Mouse (Mus musculus): Measurements from ENCODE around the gene Stox1.

Stox1 gene

DNA sequence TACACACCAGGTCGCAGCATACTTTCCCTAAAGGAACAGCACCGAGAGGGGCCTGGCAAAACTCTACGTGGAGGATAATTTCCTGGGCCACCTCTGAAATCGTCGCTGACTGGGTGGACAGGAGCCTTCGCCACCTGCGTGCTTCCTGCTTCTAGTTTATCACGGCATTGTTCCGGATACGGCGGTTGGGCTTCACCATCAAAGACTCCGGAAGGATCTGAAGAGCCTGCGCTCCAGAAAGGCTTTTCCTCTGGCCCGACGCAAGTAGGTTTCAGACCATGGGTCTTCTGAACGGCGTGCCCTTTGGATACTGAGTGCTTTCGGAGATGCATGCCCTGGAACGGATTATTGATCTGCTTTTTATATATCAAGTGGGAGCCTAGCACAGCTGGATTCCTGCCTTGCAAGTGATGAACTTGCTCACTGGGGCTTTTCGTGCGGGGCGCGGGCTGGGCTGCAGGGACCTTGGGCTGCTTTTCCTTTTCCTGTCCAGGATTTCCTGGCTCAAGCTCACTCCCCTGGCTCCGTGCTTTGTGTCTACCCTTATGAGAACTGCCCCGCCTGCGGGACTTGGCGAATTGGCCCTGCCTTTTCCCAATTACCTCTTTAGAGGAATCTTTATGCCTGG lies 60.9 kb downstream of the Stox1 start:
- DNase-seq (ENCODE audit: low spot score in 2 of 2), result no peak

DNA sequence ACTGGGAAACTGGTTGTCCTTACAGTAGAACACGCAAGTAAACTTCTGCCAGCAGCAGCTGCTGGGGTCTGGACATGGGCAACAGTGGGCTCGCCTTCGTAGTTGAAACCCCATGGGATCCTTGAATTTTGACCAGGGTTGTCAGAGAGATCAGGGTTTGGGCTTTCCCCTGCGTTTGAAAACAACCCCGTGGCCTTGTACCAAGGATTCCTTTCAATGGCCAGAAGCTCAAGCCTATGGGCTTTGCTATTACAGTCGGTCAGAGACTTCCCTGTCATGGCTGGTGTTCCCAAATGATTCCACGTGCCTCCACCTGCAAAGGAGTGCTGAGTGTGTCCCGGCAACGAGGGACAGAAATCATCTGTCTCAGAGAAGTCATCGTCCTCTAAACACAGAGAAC lies 61.8 kb downstream of the Stox1 start:
- DNase-seq (ENCODE audit: low spot score in 2 of 2), result no peak

DNA sequence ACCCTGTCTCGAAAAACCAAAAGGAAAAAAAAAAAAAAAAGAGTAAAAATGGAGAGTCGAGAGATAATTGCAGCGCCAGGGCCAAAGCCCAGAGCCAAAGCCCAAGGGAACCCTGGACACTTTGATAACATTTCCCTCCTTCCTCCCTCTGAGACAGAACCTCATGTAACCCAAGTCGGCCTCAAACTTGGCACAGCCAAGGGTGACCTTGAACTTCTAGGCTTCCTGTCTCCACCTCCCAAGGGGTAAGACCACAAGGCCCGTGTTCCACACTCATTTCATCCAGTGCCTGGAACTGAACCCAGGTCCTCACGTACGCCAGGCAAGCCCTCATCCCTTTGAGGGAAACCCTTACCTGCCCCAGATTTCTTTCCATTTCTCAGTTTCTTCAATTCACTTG lies 69.2 kb downstream of the Stox1 start:
- no peak for DNase-seq (ENCODE audit: low spot score in 2 of 2)

DNA sequence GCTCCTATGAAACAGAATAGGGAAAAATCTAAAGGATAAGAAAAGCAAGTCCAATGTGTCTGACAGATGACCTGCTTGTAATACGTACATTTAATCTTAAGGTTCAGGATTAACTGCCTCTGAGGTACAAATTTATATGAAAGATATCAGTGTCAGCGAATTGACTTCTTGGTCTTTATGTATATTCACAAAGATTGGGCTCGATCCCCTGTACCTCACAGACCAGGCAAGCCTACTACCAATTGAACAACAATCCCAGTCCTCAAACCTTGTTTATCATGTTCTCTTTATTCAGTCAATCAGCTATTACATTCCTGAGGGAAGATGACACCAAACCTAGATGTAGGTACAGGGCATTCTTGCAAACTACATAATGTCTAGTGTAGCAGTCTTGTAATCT lies 74.0 kb downstream of the Stox1 start:
- DNase-seq (ENCODE audit: low spot score in 2 of 2), result no peak

DNA sequence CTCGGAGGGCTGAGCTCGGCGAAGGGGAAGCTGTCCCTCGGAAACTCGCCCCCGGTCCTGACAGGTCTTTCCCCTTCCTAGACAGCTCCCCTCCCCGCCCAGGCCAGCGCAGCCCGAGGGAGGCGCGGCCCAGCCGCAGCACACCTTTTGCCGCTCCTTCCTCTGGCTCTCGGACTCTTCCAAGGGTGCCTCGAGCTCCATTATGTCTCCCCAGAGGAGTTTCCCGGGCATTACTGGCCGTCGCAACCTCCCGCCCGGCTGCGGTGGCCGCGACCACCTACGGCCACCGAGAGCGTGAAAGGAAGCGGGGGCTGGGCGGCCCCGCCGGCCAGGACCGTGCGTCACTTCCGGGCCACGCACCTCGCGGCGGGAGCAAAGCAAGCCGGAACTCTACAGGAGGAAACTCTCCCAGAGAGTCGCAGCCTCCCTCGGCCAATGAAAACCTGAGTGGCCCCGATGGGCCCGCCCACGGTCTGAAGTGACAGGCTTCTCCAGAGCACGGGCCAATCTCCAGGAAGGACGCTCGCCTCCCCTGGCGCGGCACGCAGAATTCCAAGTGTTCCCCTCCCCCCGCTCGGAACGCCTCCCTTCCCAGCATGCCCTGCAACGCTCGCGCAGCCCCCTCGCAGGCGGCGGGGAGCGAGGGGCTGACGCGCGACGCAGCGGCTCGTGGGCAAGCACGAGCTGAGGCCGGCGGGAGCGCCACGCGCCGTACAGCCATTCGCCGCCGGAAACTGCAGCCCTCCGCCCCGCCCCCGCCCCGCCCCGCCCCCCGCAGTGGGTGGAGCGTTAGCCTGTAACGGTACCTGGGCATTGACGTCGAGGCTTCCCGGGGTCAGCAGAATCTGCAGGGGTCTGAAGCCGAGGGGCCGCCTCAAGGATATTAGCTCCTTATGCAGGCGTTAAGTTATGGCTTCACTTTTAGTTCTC lies 74.8 kb downstream of the Stox1 start, which contains the start of gene Ddx50:
Gene Ddx50, minus strand, starts transcription at position 338 of the 930 bp plus-strand sequence.
- DNase-seq (ENCODE audit: low spot score in 2 of 2), result peak; percentile 100

DNA sequence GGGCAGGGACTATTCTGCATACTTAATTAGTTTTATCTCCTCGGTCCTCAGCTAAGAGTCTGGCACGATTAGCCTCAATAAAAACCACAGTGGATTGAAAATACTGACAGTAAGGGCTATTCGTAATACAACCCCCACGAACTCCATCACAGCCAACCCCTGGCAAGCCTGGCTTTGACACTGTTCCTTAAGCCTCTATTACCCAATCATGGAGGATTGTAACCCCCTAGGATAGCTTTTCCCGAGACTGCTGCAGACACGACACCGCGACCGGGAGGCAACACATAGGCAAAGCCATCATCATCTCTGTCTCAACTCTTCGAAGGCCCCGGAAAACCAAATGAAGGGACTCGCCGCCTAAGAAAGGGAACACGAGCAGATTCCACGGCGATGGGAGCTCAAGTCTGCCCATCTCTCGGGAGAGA lies 75.6 kb downstream of the Stox1 start:
- DNase-seq (ENCODE audit: low spot score in 2 of 2), result no peak
